Mouse (Mus musculus) forebrain, embryonic 11.5 days (tissue): ENCODE data around the gene Hnf1a. TPM values are rescaled to one million over a fixed set of nuclear protein-coding genes. Genes with fewer than 3 reads are reported as not detected.
A peak's percentile ranks its signal among the peaks of the same experiment; 100 is the strongest.

Experiments used
- ATAC-seq: fragments of 200-750 bp; cut with Nextera tagmentation; replicated peaks from 2 replicates; pipeline ENCODE4 v1.8.0; 2017; ENCODE audit warnings: moderate TSS enrichment; ENCODE audit not compliant: low FRiP score
- DNase-seq: peaks from one replicate; pipeline ENCODE4 v3.0.0-alpha.2; 2017; ENCODE audit warnings: low spot score
- H3K27ac ChIP-seq: fragments of 300-500 bp; sonication (generic); 2 replicates; pipeline ENCODE4 v1.5.1; 2014; ENCODE audit warnings: low read depth, low read length
- H3K27me3 ChIP-seq: fragments of 300-500 bp; sonication (generic); 2 replicates; pipeline ENCODE4 v1.6.1; 2014; ENCODE audit warnings: mild to moderate bottlenecking, low read length, mixed read lengths; ENCODE audit not compliant: control insufficient read depth, insufficient read depth
- H3K36me3 ChIP-seq: fragments of 300-500 bp; sonication (generic); 2 replicates; pipeline ENCODE4 v1.6.1; 2014; ENCODE audit warnings: mild to moderate bottlenecking, low read length, moderate library complexity, mixed read lengths; ENCODE audit not compliant: control insufficient read depth, insufficient read depth
- H3K4me1 ChIP-seq: fragments of 300-500 bp; sonication (generic); replicated peaks from 2 replicates; pipeline ENCODE4 v1.6.1; 2014; ENCODE audit warnings: low read length, mixed read lengths; ENCODE audit not compliant: control insufficient read depth, insufficient read depth
- H3K4me2 ChIP-seq: fragments of 300-500 bp; sonication (generic); 2 replicates; pipeline ENCODE4 v1.6.1; 2014; ENCODE audit warnings: low read depth, mild to moderate bottlenecking, low read length, moderate library complexity, mixed read lengths; ENCODE audit not compliant: severe bottlenecking
- H3K4me3 ChIP-seq: fragments of 300-500 bp; sonication (generic); 2 replicates; pipeline ENCODE4 v1.5.1; 2014; ENCODE audit warnings: low read depth, low read length
- H3K9ac ChIP-seq: fragments of 300-500 bp; sonication (generic); 2 replicates; pipeline ENCODE4 v1.6.1; 2014; ENCODE audit warnings: low read length
- H3K9me3 ChIP-seq: fragments of 300-500 bp; sonication (generic); 2 replicates; pipeline ENCODE4 v1.6.1; 2016; ENCODE audit warnings: low read length, mixed read lengths; ENCODE audit not compliant: control insufficient read depth
- WGBS: fragments of 180-500 bp; shearing (Covaris S2); extraction: QIAGEN DNeasy Blood & Tissue Kit; methylation state at CpG from one replicate; pipeline ENCODE4 v1.1.7; 2014; 5-methylcytosine and 5-hydroxymethylcytosine counted together
- polyA plus RNA-seq: library from polyadenylated mRNA; unstranded; fragments of >200 nt; fragmentation: Nextera tagmentation; extraction: Ambion mirVana; gene quantifications from 2 replicates; pipeline ENCODE4 v1.2.1, GENCODE M21; 2014

Hnf1a gene
- polyA plus RNA-seq, 1 experiment from 2014 or later: not detected

GRCm38 (mm10) chr5:114997327-114997726 lies 26.4 kb upstream of the Hnf1a start:
- ATAC-seq: no peak

GRCm38 (mm10) chr5:114996447-114996846 lies 25.6 kb upstream of the Hnf1a start:
- Histone ChIP-seq H3K36me3 (no peaks in the 10 kb centered on the region), H3K4me2 (no peak overlapping the region), H3K9me3 (no peaks in the 10 kb centered on the region), H3K27me3 (no peaks in the 10 kb centered on the region), H3K4me1 (no peaks in the 10 kb centered on the region), H3K27ac (no peak overlapping the region), H3K9ac (no peak overlapping the region), H3K4me3 (no peak overlapping the region)
- ATAC-seq (no peak), DNase-seq (peak; percentile 48)
- WGBS: 83% methylated on average over 16 of the region's 16 CpGs

More at GRCm38 (mm10) chr5:114997327-114997726, 26.4 kb upstream of the Hnf1a start:
- Histone ChIP-seq H3K27me3 (no peaks in the 10 kb centered on the region), H3K27ac (no peak overlapping the region), H3K9ac (no peak overlapping the region), H3K4me1 (no peaks in the 10 kb centered on the region), H3K4me3 (no peak overlapping the region), H3K9me3 (no peaks in the 10 kb centered on the region), H3K36me3 (no peaks in the 10 kb centered on the region), H3K4me2 (no peak overlapping the region)
- WGBS: 73% methylated on average over 6 of the region's 6 CpGs
- peak; percentile 34 for DNase-seq

- peaks cover 1% of the 10 kb centered on the region; the same call in 1 of the 2 replicates for H3K4me1 ChIP-seq
- H3K27me3 ChIP-seq: no peaks in the 10 kb centered on the region
- no peaks in the 10 kb centered on the region for H3K9me3 ChIP-seq
- no peak overlapping the region for H3K27ac ChIP-seq
- no peak overlapping the region for H3K9ac ChIP-seq
- no peak for DNase-seq
- no peak for ATAC-seq
- no peak overlapping the region for H3K4me3 ChIP-seq
- H3K4me2 ChIP-seq: no peak overlapping the region
- no peaks in the 10 kb centered on the region for H3K36me3 ChIP-seq
Observed at GRCm38 (mm10) chr5:114985074-114985473, 14.2 kb upstream of the Hnf1a start.

GRCm38 (mm10) chr5:114982001-114982400 lies 11.1 kb upstream of the Hnf1a start:
- Histone ChIP-seq H3K9ac (no peak overlapping the region), H3K27me3 (no peaks in the 10 kb centered on the region), H3K9me3 (no peaks in the 10 kb centered on the region), H3K4me2 (no peak overlapping the region), H3K27ac (no peak overlapping the region), H3K36me3 (no peaks in the 10 kb centered on the region), H3K4me3 (no peak overlapping the region), H3K4me1 (peaks cover 3% of the 10 kb centered on the region; the same call in 1 of the 2 replicates)
- DNase-seq (no peak), ATAC-seq (no peak)
- 60% methylated on average over 15 of the region's 15 CpGs for WGBS

GRCm38 (mm10) chr5:114980122-114980748 lies 9.3 kb upstream of the Hnf1a start:
- ATAC-seq (peak; percentile 39), DNase-seq (peak; percentile 53)
- 22% methylated on average over 16 of the region's 16 CpGs for WGBS
- Histone ChIP-seq H3K4me1 (peaks cover 3% of the 10 kb centered on the region; the same call in 1 of the 2 replicates), H3K4me3 (peak overlapping the region; percentile 21), H3K27ac (no peak overlapping the region), H3K4me2 (peak overlapping the region; percentile 62), H3K27me3 (no peaks in the 10 kb centered on the region), H3K36me3 (no peaks in the 10 kb centered on the region), H3K9me3 (no peaks in the 10 kb centered on the region), H3K9ac (peak overlapping the region; percentile 23)

- Histone ChIP-seq H3K27ac (no peak overlapping the region), H3K27me3 (no peaks in the 10 kb centered on the region), H3K4me2 (peak overlapping the region; percentile 62), H3K9me3 (no peaks in the 10 kb centered on the region), H3K9ac (peak overlapping the region; percentile 23), H3K36me3 (no peaks in the 10 kb centered on the region), H3K4me1 (peaks cover 3% of the 10 kb centered on the region; the same call in 1 of the 2 replicates), H3K4me3 (peak overlapping the region; percentile 21)
- DNase-seq (peak; percentile 83), ATAC-seq (peak; percentile 39; the same call in 1 of the 2 replicates)
- WGBS: 7% methylated on average over 32 of the region's 32 CpGs
Observed at GRCm38 (mm10) chr5:114979250-114980121, 8.6 kb upstream of the Hnf1a start.

- H3K36me3 ChIP-seq: no peaks in the 10 kb centered on the region
- no peaks in the 10 kb centered on the region for H3K9me3 ChIP-seq
- peaks cover 3% of the 10 kb centered on the region; the same call in 1 of the 2 replicates for H3K4me1 ChIP-seq
- no peak for ATAC-seq
- DNase-seq: no peak
- WGBS: 4% methylated on average over 6 of the region's 6 CpGs
- H3K27ac ChIP-seq: no peak overlapping the region
- H3K9ac ChIP-seq: no peak overlapping the region; the same call in 1 of the 2 replicates
- no peaks in the 10 kb centered on the region for H3K27me3 ChIP-seq
- peak overlapping the region; percentile 21 for H3K4me3 ChIP-seq
- peak overlapping the region; percentile 62 for H3K4me2 ChIP-seq
Observed at GRCm38 (mm10) chr5:114978888-114979249, 8.0 kb upstream of the Hnf1a start.

GRCm38 (mm10) chr5:114978473-114978872 lies 7.6 kb upstream of the Hnf1a start:
- Histone ChIP-seq H3K4me2 (no peak overlapping the region), H3K9me3 (no peaks in the 10 kb centered on the region), H3K27me3 (no peaks in the 10 kb centered on the region), H3K36me3 (no peaks in the 10 kb centered on the region), H3K4me1 (peaks cover 3% of the 10 kb centered on the region; the same call in 1 of the 2 replicates), H3K27ac (no peak overlapping the region), H3K4me3 (no peak overlapping the region), H3K9ac (no peak overlapping the region)
- 76% methylated on average over 11 of the region's 11 CpGs for WGBS
- DNase-seq: no peak
- ATAC-seq: no peak
